Mouse (Mus musculus) lung, postnatal 0 days (tissue): Measurements from ENCODE around the gene Mcpt4. TPM values are rescaled to one million over a fixed set of nuclear protein-coding genes. Genes with fewer than 3 reads are reported as not detected.
"Not testable (repeated sequence)": the region's sequence is repeated elsewhere in the genome, so short reads cannot be mapped to it uniquely, and the experiment has no call there.

Experiments used
- ATAC-seq: fragments of 200-750 bp; cut with Nextera tagmentation; 2 replicates; pipeline ENCODE4 v1.8.0; 2017; ENCODE audit warnings: moderate library complexity
- DNase-seq: peaks from one replicate; pipeline ENCODE4 v3.0.0-alpha.2; 2016; ENCODE audit warnings: low spot score
- H3K27ac ChIP-seq: fragments of 300-500 bp; sonication (generic); 2 replicates; pipeline ENCODE4 v1.5.1; 2014; ENCODE audit warnings: antibody characterized with exemption, mild to moderate bottlenecking, low read length, mixed read lengths
- H3K27me3 ChIP-seq: fragments of 300-500 bp; sonication (generic); replicated peaks from 2 replicates; pipeline ENCODE4 v1.6.1; 2014; ENCODE audit warnings: low read length, mixed read lengths; ENCODE audit not compliant: insufficient read depth
- H3K36me3 ChIP-seq: fragments of 300-500 bp; sonication (generic); 2 replicates; pipeline ENCODE4 v1.6.1; 2014; ENCODE audit warnings: low read length, mixed read lengths; ENCODE audit not compliant: insufficient read depth
- H3K4me1 ChIP-seq: fragments of 300-500 bp; sonication (generic); 2 replicates; pipeline ENCODE4 v1.6.1; 2014; ENCODE audit warnings: antibody characterized with exemption, low read depth, low read length, mixed read lengths; ENCODE audit not compliant: insufficient read depth
- H3K4me2 ChIP-seq: fragments of 300-500 bp; sonication (generic); replicated peaks from 2 replicates; pipeline ENCODE4 v1.6.1; 2014; ENCODE audit warnings: low read depth, mild to moderate bottlenecking, low read length, moderate library complexity, mixed read lengths
- H3K4me3 ChIP-seq: fragments of 300-500 bp; sonication (generic); 2 replicates; pipeline ENCODE4 v1.5.1; 2014; ENCODE audit warnings: low read depth, low read length
- H3K9ac ChIP-seq: fragments of 300-500 bp; sonication (generic); replicated peaks from 2 replicates; pipeline ENCODE4 v1.6.1; 2014; ENCODE audit warnings: low read depth, mild to moderate bottlenecking
- H3K9me3 ChIP-seq: fragments of 300-500 bp; sonication (generic); 2 replicates; pipeline ENCODE4 v1.6.1; 2016; ENCODE audit warnings: low read length, mixed read lengths
- CTCF ChIP-seq: IDR thresholded peaks from 2 replicates; pipeline ENCODE4 v1.5.1; 2016; ENCODE audit warnings: antibody characterized with exemption, mild to moderate bottlenecking
- EP300 ChIP-seq: IDR thresholded peaks from 2 replicates; pipeline ENCODE4 v1.6.1; 2016; ENCODE audit warnings: antibody characterized with exemption, mild to moderate bottlenecking, control low read depth
- whole genome bisulfite sequencing: fragments of 180-500 bp; shearing (Covaris S2); extraction: QIAGEN DNeasy Blood & Tissue Kit; methylation state at CpG from one replicate; pipeline ENCODE4 v1.1.7; 2014; 5-methylcytosine and 5-hydroxymethylcytosine counted together
- microRNA-seq: library from miRNA; unstranded; fragments of <30 nt; microRNA quantifications from one replicate; pipeline ENCODE4, GENCODE M21; 2016
- polyA plus RNA-seq: library from polyadenylated mRNA; unstranded; fragments of >200 nt; fragmentation: Nextera tagmentation; extraction: Ambion mirVana; gene quantifications from 2 replicates; pipeline ENCODE4 v1.2.1, GENCODE M21; 2015

Mcpt4 gene
- polyA plus RNA-seq, 1 experiment from 2014 or later = 1.5 TPM

DNA sequence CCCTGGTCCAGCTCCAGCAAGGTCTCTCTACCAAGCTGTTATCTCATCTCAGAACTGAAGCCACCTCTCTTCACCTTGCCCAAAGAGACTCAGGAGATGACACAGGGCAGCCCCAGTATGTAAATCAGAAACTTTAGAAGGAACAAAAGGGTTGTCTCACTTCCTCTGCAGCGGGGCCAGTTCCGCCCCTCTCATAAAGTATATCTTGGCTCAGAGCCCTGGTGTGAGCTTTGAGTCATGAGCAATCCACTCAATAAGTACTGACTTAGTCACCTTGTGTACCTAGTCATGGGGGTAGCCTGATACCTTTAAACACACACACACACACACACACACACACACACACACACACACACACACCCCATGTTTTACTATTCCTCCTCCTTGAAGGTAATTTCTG lies 27.7 kb downstream of the Mcpt4 start:
- H3K9ac ChIP-seq = no peak overlapping the region
- no peak overlapping the region for H3K4me2 ChIP-seq
- TF ChIP-seq CTCF = no peak
- peak; percentile 61; the same call in 1 of the 2 replicates for TF ChIP-seq EP300
- H3K4me3 ChIP-seq = no peak overlapping the region
- no peaks in the 10 kb centered on the region for H3K9me3 ChIP-seq
- no peaks in the 10 kb centered on the region for H3K4me1 ChIP-seq
- no peak overlapping the region for H3K27ac ChIP-seq
- no peaks in the 10 kb centered on the region for H3K36me3 ChIP-seq
- WGBS = 26% methylated on average over 2 of the region's 2 CpGs
- ATAC-seq (peak; percentile 88), DNase-seq (peak; percentile 82)
- H3K27me3 ChIP-seq = no peaks in the 10 kb centered on the region

DNA sequence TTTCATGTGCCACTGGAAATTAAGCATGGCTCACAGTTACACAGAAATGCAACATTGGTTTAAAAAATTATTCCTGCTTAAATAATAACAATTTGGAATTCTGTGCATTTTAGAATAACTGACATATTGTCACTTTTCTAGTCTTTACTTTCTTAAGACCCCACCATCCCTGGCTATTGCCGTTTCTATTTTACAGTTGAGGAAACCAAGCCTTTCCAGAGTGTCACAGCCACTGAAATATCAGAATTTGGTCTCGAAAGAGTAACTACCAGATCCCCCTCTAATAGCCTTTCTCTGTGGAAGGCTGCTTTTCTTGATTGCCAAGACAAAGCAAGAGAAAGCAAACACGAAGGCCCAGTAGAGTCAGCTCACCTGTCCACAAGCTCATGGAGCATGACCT lies 31.7 kb downstream of the Mcpt4 start, which contains the start of gene Mcpt9:
Gene Mcpt9, minus strand, starts transcription at position 101 of the 400 bp plus-strand sequence.
- not testable (repeated sequence) for H3K9me3 ChIP-seq, H3K36me3 ChIP-seq, H3K27me3 ChIP-seq, DNase-seq, H3K27ac ChIP-seq, H3K4me2 ChIP-seq, ATAC-seq, H3K4me1 ChIP-seq, H3K4me3 ChIP-seq, H3K9ac ChIP-seq
- WGBS = 60% methylated on average over 3 of the region's 3 CpGs

DNA sequence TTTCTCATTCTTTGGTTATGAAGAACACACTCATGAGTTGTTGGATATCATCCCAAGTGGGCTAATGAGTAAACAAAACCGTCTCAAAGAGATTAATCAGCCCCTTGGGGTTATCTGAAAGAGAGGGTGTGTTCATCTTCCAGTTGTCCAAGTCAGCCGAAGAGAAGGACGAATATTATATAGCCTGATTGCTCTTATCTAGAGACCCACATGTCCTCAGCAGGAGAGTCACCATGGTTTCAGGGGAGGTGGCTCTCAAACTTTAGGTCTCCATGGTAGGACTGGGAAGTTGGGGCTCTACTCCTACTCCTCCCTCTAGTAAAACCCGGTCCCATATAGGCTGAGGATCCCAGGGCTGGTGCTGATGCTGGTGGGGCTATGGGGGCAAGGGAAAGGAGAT lies 40.8 kb downstream of the Mcpt4 start:
- H3K27ac ChIP-seq, DNase-seq, H3K27me3 ChIP-seq, H3K9me3 ChIP-seq, H3K4me2 ChIP-seq, H3K4me1 ChIP-seq, H3K36me3 ChIP-seq, H3K4me3 ChIP-seq, H3K9ac ChIP-seq, ATAC-seq: not testable (repeated sequence)
- 50% methylated on average over 3 of the region's 4 CpGs for WGBS

- ATAC-seq (no peak), DNase-seq (no peak)
- Histone ChIP-seq H3K9ac (no peak overlapping the region), H3K27me3 (no peaks in the 10 kb centered on the region), H3K36me3 (no peaks in the 10 kb centered on the region), H3K27ac (no peak overlapping the region), H3K4me3 (no peak overlapping the region), H3K4me1 (no peaks in the 10 kb centered on the region), H3K4me2 (no peak overlapping the region), H3K9me3 (no peaks in the 10 kb centered on the region)
- TF ChIP-seq CTCF (no peak), EP300 (no peak)
- WGBS = 53% methylated on average over 1 of the region's 1 CpGs
Observed at GRCm38 (mm10) chr14:56019446-56019845, 42.7 kb downstream of the Mcpt4 start.

DNA sequence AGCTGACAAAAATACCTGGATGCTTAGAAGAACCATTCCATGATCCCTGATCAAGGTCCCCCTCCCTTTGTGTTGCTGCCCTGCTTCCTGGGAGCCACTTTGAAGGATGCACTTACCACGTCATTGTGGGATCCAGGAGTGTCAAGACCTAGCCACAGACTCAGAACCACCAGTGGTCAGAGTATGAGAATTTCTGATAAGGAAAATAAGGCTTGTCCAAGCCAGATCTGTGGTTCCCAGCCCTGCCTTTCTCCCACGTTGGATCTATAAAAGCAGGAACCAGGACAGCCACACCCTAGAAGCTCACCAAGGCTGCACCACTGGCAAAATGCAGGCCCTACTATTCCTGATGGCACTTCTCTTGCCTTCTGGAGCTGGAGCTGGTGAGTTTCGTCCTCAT lies 44.4 kb downstream of the Mcpt4 start, which contains the start of gene Mcpt1:
Gene Mcpt1, plus strand, starts transcription at position 301 of the 400 bp plus-strand sequence.
- not testable (repeated sequence) for H3K27me3 ChIP-seq, ATAC-seq, H3K9ac ChIP-seq, DNase-seq, H3K4me1 ChIP-seq, H3K27ac ChIP-seq, H3K9me3 ChIP-seq, H3K4me2 ChIP-seq, H3K36me3 ChIP-seq, H3K4me3 ChIP-seq
- WGBS = 74% methylated on average over 3 of the region's 3 CpGs

- H3K27me3 ChIP-seq = no peaks in the 10 kb centered on the region
- ATAC-seq (no peak), DNase-seq (no peak)
- H3K4me1 ChIP-seq = no peaks in the 10 kb centered on the region
- H3K9me3 ChIP-seq = no peaks in the 10 kb centered on the region
- no peak for TF ChIP-seq EP300
- no peak for TF ChIP-seq CTCF
- H3K36me3 ChIP-seq = no peaks in the 10 kb centered on the region
- 88% methylated on average over 2 of the region's 2 CpGs for WGBS
- H3K27ac ChIP-seq = no peak overlapping the region
- no peak overlapping the region for H3K4me3 ChIP-seq
- H3K9ac ChIP-seq = no peak overlapping the region
- no peak overlapping the region for H3K4me2 ChIP-seq
Observed at GRCm38 (mm10) chr14:56013924-56014323, 48.2 kb downstream of the Mcpt4 start.

DNA sequence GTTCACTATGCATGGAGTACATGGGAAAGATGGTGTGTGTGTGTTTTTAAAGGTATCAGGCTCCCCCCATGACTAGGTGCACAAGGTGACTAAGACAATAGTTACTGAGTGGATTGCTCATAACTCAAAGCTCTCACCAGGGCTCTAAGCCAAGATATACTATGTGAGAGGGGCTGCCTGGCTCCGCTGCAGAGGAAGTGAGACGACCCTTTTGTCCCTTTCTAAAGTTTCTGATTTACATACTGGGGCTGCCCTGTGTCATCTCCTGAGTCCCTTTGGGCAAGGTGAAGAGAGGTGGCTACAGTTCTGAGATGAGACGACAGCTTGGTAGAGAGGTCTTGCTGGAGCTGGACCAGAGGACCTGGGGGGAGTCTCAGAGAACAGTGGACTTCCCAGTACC lies 49.0 kb downstream of the Mcpt4 start:
- DNase-seq (no peak), ATAC-seq (no peak)
- H3K9ac ChIP-seq = no peak overlapping the region
- no peak overlapping the region for H3K4me3 ChIP-seq
- H3K27ac ChIP-seq = no peak overlapping the region
- WGBS = 47% methylated on average over 3 of the region's 3 CpGs
- no peaks in the 10 kb centered on the region for H3K36me3 ChIP-seq
- no peaks in the 10 kb centered on the region for H3K4me1 ChIP-seq
- H3K9me3 ChIP-seq = no peaks in the 10 kb centered on the region
- TF ChIP-seq EP300 (no peak), CTCF (no peak)
- H3K4me2 ChIP-seq = no peak overlapping the region
- no peaks in the 10 kb centered on the region for H3K27me3 ChIP-seq

Small RNA genes within 50 kb of the gene (microRNA-seq; reads per million reads assigned to microRNA genes)
- not detected for gene Mir6949

Other genes starting within 250 kb of the Mcpt4 start
- 17.1 and 18.1 TPM in 2 replicates for gene Nfatc4, start 239.2 kb downstream of the Mcpt4 start, polyA plus RNA-seq
- gene Nynrin, start 208.3 kb downstream of the Mcpt4 start, polyA plus RNA-seq = 4.2 and 4.7 TPM in 2 replicates
- gene Cbln3, start 177.9 kb downstream of the Mcpt4 start, polyA plus RNA-seq = 0.26 and 0.44 TPM in 2 replicates
- 10.1 and 11.7 TPM in 2 replicates for gene Khnyn, start 177.4 kb downstream of the Mcpt4 start, polyA plus RNA-seq
- gene Sdr39u1, start 162.0 kb downstream of the Mcpt4 start, polyA plus RNA-seq = 43.0 and 46.3 TPM in 2 replicates
- gene Cma1, start 117.6 kb downstream of the Mcpt4 start, polyA plus RNA-seq = 7.6 and 10.4 TPM in 2 replicates
- not detected in 2 replicates for gene Cma2, start 111.3 kb downstream of the Mcpt4 start, polyA plus RNA-seq
- gene Mcpt1, start 44.3 kb downstream of the Mcpt4 start, polyA plus RNA-seq = not detected in 2 replicates
- gene Mcpt9, start 31.8 kb downstream of the Mcpt4 start, polyA plus RNA-seq = not detected in 2 replicates
- 0.13 TPM in 1 of 2 replicates, not detected in the other for gene Mcpt2, start 20.3 kb downstream of the Mcpt4 start, polyA plus RNA-seq
- gene Mcpt8, start 23.0 kb upstream of the Mcpt4 start, polyA plus RNA-seq = 5.0 and 5.6 TPM in 2 replicates
- 0.29 and 0.31 TPM in 2 replicates for gene Ctsg, start 40.3 kb upstream of the Mcpt4 start, polyA plus RNA-seq
- not detected in 2 replicates for gene Gzme, start 58.3 kb upstream of the Mcpt4 start, polyA plus RNA-seq
- not detected in 2 replicates for gene Gzmd, start 70.3 kb upstream of the Mcpt4 start, polyA plus RNA-seq
- not detected in 2 replicates for gene Gzmg, start 97.3 kb upstream of the Mcpt4 start, polyA plus RNA-seq
- gene Gzmn, start 112.3 kb upstream of the Mcpt4 start, polyA plus RNA-seq = not detected in 2 replicates
- not detected in 2 replicates for gene Gzmf, start 149.1 kb upstream of the Mcpt4 start, polyA plus RNA-seq
- gene Gzmc, start 172.3 kb upstream of the Mcpt4 start, polyA plus RNA-seq = not detected in 2 replicates
- gene Gzmb, start 199.9 kb upstream of the Mcpt4 start, polyA plus RNA-seq = 1.4 TPM in 2 replicates